ENCODE assay signal across 18 mouse cellular contexts in genomic region chr5:13312667-13313066, GRCm38 (mm10).
A peak's percentile ranks its signal among the peaks of the same experiment; 100 is the strongest.
DNase-seq lines count a peak whose midpoint lies in the region; ATAC-seq and TF ChIP-seq lines count a peak whose summit lies in the region.
"Had no signal": no experiment of that assay in that cellular context is flagged by ENCODE, and none has a peak within 500 bp of the region (broad histone marks: within the 10 kb centered on the region; RNA-seq: fewer than 3 reads in every experiment).

No protein-coding gene starts in this region.

- H3K4me2 ChIP-seq in forebrain, embryonic 11.5 days (ENCODE audit: low read depth, low read length, severe bottlenecking): no peak overlapping the region
- no peak overlapping the region for H3K4me2 ChIP-seq in forebrain, embryonic 16.5 days (ENCODE audit: low read length)
- H3K4me2 ChIP-seq in hindbrain, postnatal 0 days (ENCODE audit: low read depth, low read length): no peak overlapping the region
- H3K4me2 ChIP-seq: embryonic facial prominence, embryonic 12.5 days; limb, embryonic 13.5 days; liver, embryonic 15.5 days had no signal

- peaks cover 11% of the 10 kb centered on the region for H3K27me3 ChIP-seq in forebrain, embryonic 11.5 days (ENCODE audit: control insufficient read depth, insufficient read depth, low read length)
- no peaks in the 10 kb centered on the region for H3K27me3 ChIP-seq in forebrain, embryonic 16.5 days (replicated peaks; ENCODE audit: control insufficient read depth, insufficient read depth, low read length)
- no peaks in the 10 kb centered on the region for H3K27me3 ChIP-seq in hindbrain, postnatal 0 days (ENCODE audit: insufficient read depth, low read length)
- no peaks in the 10 kb centered on the region for H3K27me3 ChIP-seq in cerebellum, adult 2 months (ENCODE audit: control insufficient read depth, insufficient read depth, low read length)
- H3K27me3 ChIP-seq: embryonic facial prominence, embryonic 12.5 days; limb, embryonic 13.5 days; liver, embryonic 15.5 days had no signal

- H3K27ac ChIP-seq in forebrain, embryonic 11.5 days (ENCODE audit: low read depth, low read length): no peak overlapping the region
- H3K27ac ChIP-seq in forebrain, embryonic 16.5 days (ENCODE audit: low read length): no peak overlapping the region
- no peak overlapping the region for H3K27ac ChIP-seq in hindbrain, postnatal 0 days
- H3K27ac ChIP-seq in cerebellum, adult 2 months (ENCODE audit: insufficient read depth, low read length): no peak overlapping the region
- H3K27ac ChIP-seq: embryonic facial prominence, embryonic 12.5 days; limb, embryonic 13.5 days; liver, embryonic 15.5 days had no signal

- peaks cover 2% of the 10 kb centered on the region; the same call in 1 of the 2 replicates for H3K4me1 ChIP-seq in forebrain, embryonic 11.5 days (replicated peaks; ENCODE audit: control insufficient read depth, insufficient read depth, low read length)
- H3K4me1 ChIP-seq in forebrain, embryonic 16.5 days (replicated peaks; ENCODE audit: control insufficient read depth, insufficient read depth, low read length): peaks cover 5% of the 10 kb centered on the region; the same call in 1 of the 2 replicates
- H3K4me1 ChIP-seq in hindbrain, postnatal 0 days (ENCODE audit: insufficient read depth, low read length): no peaks in the 10 kb centered on the region
- H3K4me1 ChIP-seq in lung, adult 2 months (ENCODE audit: control insufficient read depth, insufficient read depth, low read length): no peaks in the 10 kb centered on the region
- H3K4me1 ChIP-seq in cerebellum, adult 2 months (ENCODE audit: control insufficient read depth, insufficient read depth, low read length): peaks cover 2% of the 10 kb centered on the region; the same call in 1 of the 2 replicates
- H3K4me1 ChIP-seq: embryonic facial prominence, embryonic 12.5 days; liver, embryonic 15.5 days had no signal

- ATAC-seq in forebrain, embryonic 11.5 days (replicated peaks; ENCODE audit: low FRiP score): peak; percentile 94
- ATAC-seq in forebrain, embryonic 16.5 days: peak; percentile 88
- peak; percentile 80 for ATAC-seq in hindbrain, postnatal 0 days
- ATAC-seq: CD4-positive, CD25-positive, alpha-beta regulatory T cell, adult 4 months; intestine, embryonic 16.5 days had no signal

- no peaks in the 10 kb centered on the region for H3K36me3 ChIP-seq in forebrain, embryonic 11.5 days (ENCODE audit: control insufficient read depth, insufficient read depth, low read length)
- H3K36me3 ChIP-seq in forebrain, embryonic 16.5 days (ENCODE audit: control insufficient read depth, insufficient read depth): no peaks in the 10 kb centered on the region
- no peaks in the 10 kb centered on the region for H3K36me3 ChIP-seq in hindbrain, postnatal 0 days (ENCODE audit: insufficient read depth, low read length)
- H3K36me3 ChIP-seq: embryonic facial prominence, embryonic 12.5 days; limb, embryonic 13.5 days; liver, embryonic 15.5 days had no signal

- peak; percentile 68 for DNase-seq in forebrain, embryonic 11.5 days (ENCODE audit: low spot score)
- peak; percentile 47 for DNase-seq in hindbrain, postnatal 0 days (ENCODE audit: low spot score)
- peak; percentile 52 for DNase-seq in retina, embryonic 14.5 days (ENCODE audit: low spot score)
- DNase-seq in spleen, adult 12 weeks (ENCODE audit: low spot score): no peak
- no peak for DNase-seq in lung, adult 2 months
- DNase-seq in cerebellum, adult 2 months: no peak
- DNase-seq: adrenal gland, adult 8-10 months; cerebellum, postnatal 14 days; kidney, postnatal 10 days; lung, postnatal 14 days; right cerebral cortex, postnatal 14 days; thymus, postnatal 4 days had no signal

- no peak for TF ChIP-seq POLR2A in lung, adult 2 months (IDR thresholded peaks at IDR 0.05; ENCODE audit: borderline replicate concordance, extremely low read depth, low read depth, low read length)
- no peak for TF ChIP-seq POLR2A in cerebellum, adult 2 months (IDR thresholded peaks at IDR 0.05; ENCODE audit: borderline replicate concordance, insufficient read depth, low read length)

- no peaks in the 10 kb centered on the region for H3K9me3 ChIP-seq in forebrain, embryonic 11.5 days (ENCODE audit: control insufficient read depth, low read length)
- H3K9me3 ChIP-seq in forebrain, embryonic 16.5 days (ENCODE audit: control insufficient read depth, low read length): no peaks in the 10 kb centered on the region
- H3K9me3 ChIP-seq in hindbrain, postnatal 0 days (ENCODE audit: low read length): no peaks in the 10 kb centered on the region
- H3K9me3 ChIP-seq: embryonic facial prominence, embryonic 12.5 days; limb, embryonic 13.5 days; liver, embryonic 15.5 days had no signal

- H3K4me3 ChIP-seq in forebrain, embryonic 11.5 days (ENCODE audit: low read depth, low read length): no peak overlapping the region
- H3K4me3 ChIP-seq in forebrain, embryonic 16.5 days (replicated peaks; ENCODE audit: low read length): no peak overlapping the region
- H3K4me3 ChIP-seq in hindbrain, postnatal 0 days (ENCODE audit: low read length): no peak overlapping the region
- no peak overlapping the region for H3K4me3 ChIP-seq in lung, adult 2 months (replicated peaks; ENCODE audit: extremely low read depth, low read depth, low read length)
- no peak overlapping the region for H3K4me3 ChIP-seq in cerebellum, adult 2 months (replicated peaks; ENCODE audit: insufficient read depth, low read depth, low read length)
- H3K4me3 ChIP-seq: embryonic facial prominence, embryonic 12.5 days; limb, embryonic 13.5 days; liver, embryonic 15.5 days had no signal

- no peak for TF ChIP-seq CTCF in hindbrain, postnatal 0 days (IDR thresholded peaks at IDR 0.05; ENCODE audit: low read depth)
- TF ChIP-seq CTCF in lung, adult 2 months (IDR thresholded peaks at IDR 0.05; ENCODE audit: insufficient read depth, low read length): no peak
- no peak for TF ChIP-seq CTCF in cerebellum, adult 2 months (IDR thresholded peaks at IDR 0.05; ENCODE audit: borderline replicate concordance, insufficient read depth, low read depth, low read length)

- WGBS in forebrain, embryonic 11.5 days: 12% methylated on average over 4 of the region's 4 CpGs
- 8% methylated on average over 4 of the region's 4 CpGs for WGBS in forebrain, embryonic 16.5 days
- WGBS in hindbrain, postnatal 0 days: 31% methylated on average over 4 of the region's 4 CpGs
- 75% methylated on average over 4 of the region's 4 CpGs for WGBS in lung, adult 2 months
- WGBS in cerebellum, adult 2 months: 69% methylated on average over 4 of the region's 4 CpGs

- no peak overlapping the region for H3K9ac ChIP-seq in forebrain, embryonic 11.5 days (ENCODE audit: low read length)
- H3K9ac ChIP-seq in forebrain, embryonic 16.5 days (replicated peaks; ENCODE audit: low read depth, low read length): no peak overlapping the region
- H3K9ac ChIP-seq in hindbrain, postnatal 0 days (replicated peaks; ENCODE audit: low read length): no peak overlapping the region
- H3K9ac ChIP-seq: embryonic facial prominence, embryonic 12.5 days; limb, embryonic 13.5 days; liver, embryonic 15.5 days had no signal

Comparison
In these comparisons a context has a peak if more than half of its experiments do, and no peak if none do; other contexts are left out.
1. DNase-seq: peak in forebrain, embryonic 11.5 days (single experiment), hindbrain, postnatal 0 days (single experiment) and retina, embryonic 14.5 days (single experiment); none in spleen, adult 12 weeks (single experiment), lung, adult 2 months (single experiment) and cerebellum, adult 2 months (0 of 2).
2. Peak in every context shown above with its lines, with median percentiles within 50 percentile points of each other: ATAC-seq.